Mouse (Mus musculus) kidney, embryonic 14.5 days (tissue): ENCODE results near the gene Tbx1. TPM values are rescaled to one million over a fixed set of nuclear protein-coding genes. Genes with fewer than 3 reads are reported as not detected.

Source experiments
- ATAC-seq: fragments of 200-750 bp; cut with Nextera tagmentation; 2 replicates; pipeline ENCODE4 v1.8.0; 2017; ENCODE audit warnings: moderate number of reproducible peaks, mild to moderate bottlenecking, moderate TSS enrichment, moderate library complexity; ENCODE audit not compliant: low FRiP score, low TSS enrichment
- H3K27ac ChIP-seq: fragments of 300-500 bp; sonication (generic); 2 replicates; pipeline ENCODE4 v1.5.1; 2014; ENCODE audit warnings: low read depth, mild to moderate bottlenecking, low read length, moderate library complexity, mixed read lengths
- H3K27me3 ChIP-seq: fragments of 300-500 bp; sonication (generic); 2 replicates; pipeline ENCODE4 v1.6.1; 2014; ENCODE audit warnings: mild to moderate bottlenecking, low read length; ENCODE audit not compliant: control insufficient read depth, insufficient read depth
- H3K36me3 ChIP-seq: fragments of 300-500 bp; sonication (generic); 2 replicates; pipeline ENCODE4 v1.6.1; 2014; ENCODE audit warnings: low read length, mixed read lengths; ENCODE audit not compliant: control insufficient read depth, insufficient read depth
- H3K4me1 ChIP-seq: fragments of 300-500 bp; sonication (generic); 2 replicates; pipeline ENCODE4 v1.6.1; 2014; ENCODE audit warnings: low read length, mixed read lengths; ENCODE audit not compliant: control insufficient read depth, insufficient read depth
- H3K4me2 ChIP-seq: fragments of 300-500 bp; sonication (generic); replicated peaks from 2 replicates; pipeline ENCODE4 v1.6.1; 2014; ENCODE audit warnings: low read depth, mild to moderate bottlenecking, low read length
- H3K4me3 ChIP-seq: fragments of 300-500 bp; sonication (generic); 2 replicates; pipeline ENCODE4 v1.5.1; 2014; ENCODE audit warnings: mild to moderate bottlenecking, low read length
- H3K9ac ChIP-seq: fragments of 300-500 bp; sonication (generic); 2 replicates; pipeline ENCODE4 v1.6.1; 2014; ENCODE audit warnings: low read depth, mild to moderate bottlenecking, low read length, moderate library complexity
- H3K9me3 ChIP-seq: fragments of 300-500 bp; sonication (generic); 2 replicates; pipeline ENCODE4 v1.6.1; 2016; ENCODE audit warnings: low read length; ENCODE audit not compliant: control insufficient read depth
- WGBS: fragments of 180-500 bp; shearing (Covaris S2); extraction: QIAGEN DNeasy Blood & Tissue Kit; methylation state at CpG from one replicate; pipeline ENCODE4 v1.1.7; 2014; 5-methylcytosine and 5-hydroxymethylcytosine counted together
- polyA plus RNA-seq: library from polyadenylated mRNA; unstranded; fragments of >200 nt; fragmentation: Nextera tagmentation; extraction: Ambion mirVana; gene quantifications from 2 replicates; pipeline ENCODE4 v1.2.1, GENCODE M21; 2014

The Tbx1 gene
- polyA plus RNA-seq, 1 experiment from 2014 or later, result 0.61 TPM

- Histone ChIP-seq H3K4me1 (peaks cover 6% of the 10 kb centered on the region; the same call in 1 of the 2 replicates), H3K27me3 (peaks cover 24% of the 10 kb centered on the region)
- 68% methylated on average over 3 of the region's 3 CpGs for WGBS
These were observed 7.5 kb upstream of the Tbx1 start for GRCm38 (mm10) chr16:18598006-18598405.

GRCm38 (mm10) chr16:18596255-18596654, 5.8 kb upstream of the Tbx1 start:
- Histone ChIP-seq H3K9me3 (no peaks in the 10 kb centered on the region), H3K4me3 (no peak overlapping the region), H3K36me3 (no peaks in the 10 kb centered on the region), H3K27ac (no peak overlapping the region), H3K27me3 (peaks cover 36% of the 10 kb centered on the region), H3K9ac (no peak overlapping the region), H3K4me1 (peaks cover 7% of the 10 kb centered on the region), H3K4me2 (no peak overlapping the region)
- 43% methylated on average over 5 of the region's 5 CpGs for WGBS
- ATAC-seq, result no peak

More at GRCm38 (mm10) chr16:18598006-18598405, 7.5 kb upstream of the Tbx1 start:
- no peaks in the 10 kb centered on the region for H3K36me3 ChIP-seq
- ATAC-seq, result no peak
- H3K27ac ChIP-seq, result no peak overlapping the region
- H3K9me3 ChIP-seq, result no peaks in the 10 kb centered on the region
- no peak overlapping the region for H3K4me2 ChIP-seq
- no peak overlapping the region for H3K4me3 ChIP-seq
- no peak overlapping the region for H3K9ac ChIP-seq

GRCm38 (mm10) chr16:18593930-18594329, 3.5 kb upstream of the Tbx1 start:
- peaks cover 13% of the 10 kb centered on the region for H3K4me1 ChIP-seq
- ATAC-seq, result no peak
- H3K36me3 ChIP-seq, result no peaks in the 10 kb centered on the region
- no peak overlapping the region for H3K4me3 ChIP-seq
- peaks cover 56% of the 10 kb centered on the region for H3K27me3 ChIP-seq
- H3K4me2 ChIP-seq, result no peak overlapping the region
- H3K9me3 ChIP-seq, result no peaks in the 10 kb centered on the region
- 68% methylated on average over 2 of the region's 2 CpGs for WGBS
- no peak overlapping the region for H3K27ac ChIP-seq
- no peak overlapping the region for H3K9ac ChIP-seq

DNA sequence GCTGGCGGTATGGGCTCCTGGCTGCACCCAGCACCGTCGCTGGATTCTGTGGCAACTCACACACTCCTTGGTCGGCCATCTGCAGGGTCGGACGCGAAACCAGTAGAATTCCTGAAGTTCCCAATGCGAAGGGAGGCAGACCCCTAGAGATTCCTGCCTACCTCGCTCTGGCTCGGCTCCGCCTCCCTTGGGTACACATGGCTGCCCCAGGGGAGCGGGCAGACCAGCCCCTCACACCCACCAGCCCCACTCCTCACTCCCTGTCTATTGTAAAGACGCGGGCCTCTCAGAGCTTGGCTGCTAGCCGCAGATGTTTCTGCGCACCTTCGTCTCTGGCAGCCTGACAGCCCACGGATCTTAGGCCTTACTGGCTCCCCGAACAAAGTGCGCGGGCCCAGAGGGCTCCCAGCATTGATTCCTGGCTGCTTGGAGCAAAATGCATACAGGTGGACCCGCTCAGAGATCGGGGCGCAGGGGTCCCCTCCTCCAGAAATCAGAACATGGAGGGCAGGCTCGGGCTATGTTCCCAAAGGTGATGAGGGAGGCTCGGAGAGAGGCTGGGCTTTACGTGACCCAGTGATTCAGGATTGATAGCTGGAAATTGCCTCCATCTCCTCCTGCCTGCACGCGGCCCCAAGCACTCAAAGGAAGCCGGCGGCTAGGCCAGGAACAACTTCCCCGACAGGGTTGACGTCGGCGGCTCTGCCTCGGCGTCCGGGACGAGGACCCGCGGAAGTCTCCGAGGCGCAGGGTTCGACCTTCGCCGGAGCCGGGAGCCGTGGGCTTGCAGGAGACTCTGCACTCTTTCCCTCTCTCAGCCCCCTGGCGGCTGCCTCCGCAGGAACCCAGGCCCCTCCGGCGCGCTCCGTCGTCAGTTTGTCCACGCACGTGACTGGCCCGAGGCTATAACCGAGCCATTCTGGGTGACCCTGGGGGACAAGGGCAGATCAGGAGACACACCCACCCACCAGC, 862 bp upstream of the Tbx1 start:
- Histone ChIP-seq H3K27me3 (peaks cover 82% of the 10 kb centered on the region), H3K9me3 (no peaks in the 10 kb centered on the region), H3K9ac (no peak overlapping the region), H3K4me1 (peaks cover 16% of the 10 kb centered on the region), H3K4me2 (peak overlapping the region; percentile 33), H3K27ac (no peak overlapping the region), H3K4me3 (peak overlapping the region; percentile 24), H3K36me3 (no peaks in the 10 kb centered on the region)
- 0 out of 2 replicates have a peak, but pooled peaks have one; percentile 6 for ATAC-seq
- WGBS, result 2% methylated on average over 58 of the region's 59 CpGs

GRCm38 (mm10) chr16:18589080-18589621, 1.3 kb downstream of the Tbx1 start:
- 24% methylated on average over 9 of the region's 9 CpGs for WGBS
- H3K4me1 ChIP-seq, result peaks cover 20% of the 10 kb centered on the region
- H3K4me3 ChIP-seq, result no peak overlapping the region
- no peak for ATAC-seq
- H3K9me3 ChIP-seq, result no peaks in the 10 kb centered on the region
- H3K27me3 ChIP-seq, result peaks cover 94% of the 10 kb centered on the region
- no peak overlapping the region for H3K4me2 ChIP-seq
- H3K36me3 ChIP-seq, result no peaks in the 10 kb centered on the region
- no peak overlapping the region for H3K9ac ChIP-seq
- no peak overlapping the region for H3K27ac ChIP-seq

DNA sequence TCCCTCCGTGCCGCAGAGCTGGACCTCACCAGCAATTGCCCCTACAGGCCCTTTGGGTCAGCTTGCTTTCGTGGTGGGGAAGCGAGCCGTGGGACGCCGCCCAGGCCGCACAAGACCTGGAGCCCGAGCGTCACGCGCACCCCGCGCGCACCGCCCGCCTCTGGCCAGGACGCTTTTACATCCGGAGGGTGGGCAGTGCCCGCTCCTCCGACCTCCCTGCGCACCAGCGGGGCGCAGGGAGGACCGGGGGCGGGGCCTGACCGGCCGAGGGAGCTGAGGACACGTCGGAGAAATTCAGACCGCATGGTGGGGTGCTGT, 1.8 kb downstream of the Tbx1 start:
- Histone ChIP-seq H3K27ac (no peak overlapping the region), H3K4me3 (no peak overlapping the region; the same call in 1 of the 2 replicates), H3K4me2 (no peak overlapping the region), H3K4me1 (peaks cover 20% of the 10 kb centered on the region), H3K27me3 (peaks cover 94% of the 10 kb centered on the region), H3K36me3 (no peaks in the 10 kb centered on the region), H3K9ac (no peak overlapping the region), H3K9me3 (no peaks in the 10 kb centered on the region)
- 4% methylated on average over 31 of the region's 31 CpGs for WGBS
- no peak for ATAC-seq

- Histone ChIP-seq H3K9me3 (no peaks in the 10 kb centered on the region), H3K4me3 (peak overlapping the region; percentile 22), H3K4me1 (peaks cover 20% of the 10 kb centered on the region), H3K27ac (no peak overlapping the region), H3K4me2 (peak overlapping the region; percentile 33), H3K27me3 (peaks cover 95% of the 10 kb centered on the region), H3K9ac (no peak overlapping the region), H3K36me3 (no peaks in the 10 kb centered on the region)
- under 1% methylated on average over 57 of the region's 57 CpGs for WGBS
- ATAC-seq, result peak; percentile 32; the same call in 1 of the 2 replicates
These were observed 2.4 kb downstream of the Tbx1 start for GRCm38 (mm10) chr16:18587847-18588737.

- Histone ChIP-seq H3K4me3 (peak overlapping the region; percentile 44), H3K27me3 (peaks cover 100% of the 10 kb centered on the region), H3K4me1 (peaks cover 26% of the 10 kb centered on the region), H3K4me2 (peak overlapping the region; percentile 68), H3K9ac (peak overlapping the region; percentile 48), H3K9me3 (no peaks in the 10 kb centered on the region), H3K36me3 (no peaks in the 10 kb centered on the region), H3K27ac (no peak overlapping the region)
- WGBS, result 1% methylated on average over 27 of the region's 62 CpGs
- ATAC-seq, result no peak
These were observed 3.4 kb downstream of the Tbx1 start for GRCm38 (mm10) chr16:18586906-18587546.
